Mouse (Mus musculus): Measurements from ENCODE around the gene Dip2a.

GRCm38 (mm10) chr10:76328574-76328973 lies 16.5 kb downstream of the Dip2a start:
- no peak for TF ChIP-seq FLI1 (IDR thresholded peaks at IDR 0.05; ENCODE audit: low read length)
- TF ChIP-seq GATA1 (IDR thresholded peaks at IDR 0.05; ENCODE audit: borderline replicate concordance, low read length): no peak

All from megakaryocyte, embryonic 14.5 days (primary cell).